Mouse (Mus musculus): ENCODE data around the gene Sarnp.

DNA sequence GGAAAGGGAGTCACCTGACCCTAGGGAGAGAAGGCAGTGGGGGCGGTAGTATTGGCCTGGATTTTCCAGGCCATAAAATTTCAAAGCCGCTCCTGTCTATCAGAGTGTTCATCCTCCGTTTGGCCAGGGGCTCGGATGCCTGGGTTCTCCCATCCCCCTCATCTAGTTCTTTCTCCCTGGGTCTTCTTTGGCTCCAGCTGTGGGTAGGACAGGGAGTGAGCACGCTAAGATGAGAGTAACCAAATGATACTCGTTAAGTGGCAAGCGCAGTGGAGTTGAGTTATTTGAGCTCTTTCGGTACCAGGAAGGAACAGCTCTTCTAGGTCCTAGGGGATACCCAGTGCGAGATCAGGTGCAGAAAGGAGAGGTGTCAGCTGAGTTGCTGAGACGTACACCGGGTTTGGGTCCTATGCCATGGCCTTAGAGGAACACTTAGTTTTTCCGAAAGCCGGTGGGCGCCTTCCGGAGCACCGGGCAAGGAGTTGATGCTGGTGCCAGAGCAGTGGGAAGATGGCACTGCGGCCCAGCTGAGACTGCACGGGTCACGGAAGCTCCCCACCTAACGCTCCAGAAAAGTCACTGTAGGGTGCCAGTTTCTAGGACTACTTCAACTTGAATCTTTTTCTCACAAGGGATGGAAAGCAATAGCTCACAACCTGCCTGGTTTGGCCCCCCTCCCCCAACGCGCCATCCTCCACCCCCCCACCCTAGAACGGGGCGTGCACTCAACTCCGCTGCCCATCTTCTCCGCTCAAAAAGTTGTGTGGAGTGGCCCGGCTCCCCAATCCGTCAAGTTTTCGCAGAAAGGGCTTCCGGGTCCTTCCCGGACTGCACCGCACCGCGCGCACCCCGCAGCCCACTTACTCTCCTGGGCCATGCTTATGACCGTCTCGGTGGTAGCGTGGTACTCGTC is 73.5 kb downstream of the Sarnp start:
- TF ChIP-seq CTCF (IDR thresholded peaks at IDR 0.05; ENCODE audit: borderline replicate concordance, extremely low read depth, insufficient read depth, insufficient read length) (no peak), POLR2A (IDR thresholded peaks at IDR 0.05; ENCODE audit: borderline replicate concordance, extremely low read depth, insufficient read depth, insufficient read length, poor library complexity, severe bottlenecking) (no peak)
